Mouse (Mus musculus) neural tube, embryonic 13.5 days (tissue): Measurements from ENCODE around the gene Wrb. TPM values are rescaled to one million over a fixed set of nuclear protein-coding genes. Genes with fewer than 3 reads are reported as not detected.
"Not testable (repeated sequence)": the region's sequence is repeated elsewhere in the genome, so short reads cannot be mapped to it uniquely, and the experiment has no call there.

Experiments used
- ATAC-seq: fragments of 200-750 bp; cut with Nextera tagmentation; 2 replicates; pipeline ENCODE4 v1.8.0; 2017; ENCODE audit warnings: low read depth, mild to moderate bottlenecking, moderate TSS enrichment, moderate library complexity
- H3K27ac ChIP-seq: fragments of 300-500 bp; sonication (generic); replicated peaks from 2 replicates; pipeline ENCODE4 v1.5.1; 2015; ENCODE audit warnings: moderate library complexity, mild to moderate bottlenecking, inconsistent platforms
- H3K27me3 ChIP-seq: fragments of 300-500 bp; sonication (generic); 2 replicates; pipeline ENCODE4 v1.6.1; 2015; ENCODE audit warnings: mild to moderate bottlenecking, inconsistent platforms
- H3K36me3 ChIP-seq: fragments of 300-500 bp; sonication (generic); 2 replicates; pipeline ENCODE4 v1.6.1; 2015; ENCODE audit warnings: mild to moderate bottlenecking, inconsistent platforms
- H3K4me1 ChIP-seq: fragments of 300-500 bp; sonication (generic); replicated peaks from 2 replicates; pipeline ENCODE4 v1.6.1; 2015; ENCODE audit warnings: inconsistent platforms
- H3K4me2 ChIP-seq: fragments of 300-500 bp; sonication (generic); 2 replicates; pipeline ENCODE4 v1.6.1; 2015; ENCODE audit warnings: inconsistent platforms, mild to moderate bottlenecking, moderate library complexity
- H3K4me3 ChIP-seq: fragments of 300-500 bp; sonication (generic); 2 replicates; pipeline ENCODE4 v1.5.1; 2015; ENCODE audit warnings: mild to moderate bottlenecking, inconsistent platforms
- H3K9ac ChIP-seq: fragments of 300-500 bp; sonication (generic); 2 replicates; pipeline ENCODE4 v1.6.1; 2015; ENCODE audit warnings: moderate library complexity, mild to moderate bottlenecking, inconsistent platforms
- H3K9me3 ChIP-seq: fragments of 300-500 bp; sonication (generic); 2 replicates; pipeline ENCODE4 v1.6.1; 2016; ENCODE audit warnings: inconsistent platforms
- WGBS: fragments of 180-500 bp; shearing (Covaris S2); methylation state at CpG from one replicate; pipeline ENCODE4 v1.1.7; 2015; 5-methylcytosine and 5-hydroxymethylcytosine counted together
- polyA plus RNA-seq: library from polyadenylated mRNA; unstranded; fragments of >200 nt; fragmentation: Nextera tagmentation; extraction: Ambion mirVana; gene quantifications from 2 replicates; pipeline ENCODE4 v1.2.1, GENCODE M21; 2015

Wrb gene
- polyA plus RNA-seq: 157 and 162 TPM in 2 replicates

DNA sequence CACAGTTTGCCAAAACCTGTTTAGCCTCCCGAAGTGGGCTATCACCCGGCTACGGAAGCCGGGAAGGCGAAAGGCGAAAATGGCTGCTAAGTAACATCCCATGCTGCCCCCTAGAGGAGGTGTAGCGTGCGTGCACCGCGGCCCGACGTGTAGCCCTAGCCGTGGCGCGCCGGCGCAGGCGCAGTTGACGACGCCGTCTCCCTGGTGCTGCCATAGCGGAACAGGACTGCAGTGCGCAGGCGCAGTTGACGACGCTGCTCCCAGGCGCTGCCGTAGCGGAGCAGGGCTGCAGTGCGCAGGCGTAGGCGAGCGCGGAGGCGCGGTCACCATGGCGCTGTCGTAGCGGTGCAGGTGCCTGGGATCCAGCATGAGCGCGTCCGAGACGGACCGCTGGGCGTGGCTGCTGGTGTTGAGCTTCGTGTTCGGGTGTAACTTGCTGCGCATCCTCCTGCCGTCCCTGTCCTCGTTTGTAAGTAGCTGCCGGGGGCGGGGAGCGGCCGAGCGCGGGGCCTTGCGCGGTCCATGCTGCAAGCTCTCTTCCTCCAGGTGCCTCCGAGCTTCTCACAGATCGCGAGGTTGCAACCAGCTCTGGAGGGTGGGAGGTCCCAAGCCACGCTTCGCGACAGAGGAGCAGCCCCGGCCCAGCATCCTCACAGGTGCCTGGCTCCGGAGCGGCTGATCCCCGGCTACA lies at the start of gene Wrb:
Wrb (plus strand) TSS at position 298 of the 691 bp plus-strand sequence.
- under 1% methylated on average over 68 of the region's 68 CpGs for WGBS
- H3K9ac ChIP-seq: peak within 1 kb of the TSS; percentile 89
- H3K9me3 ChIP-seq: no peaks in the 10 kb centered on the region
- peaks cover 4% of the 10 kb centered on the region for H3K27me3 ChIP-seq
- H3K27ac ChIP-seq: peak within 1 kb of the TSS; percentile 81
- peak within 1 kb of the TSS; percentile 82 for H3K4me2 ChIP-seq
- peaks cover 18% of the 10 kb centered on the region for H3K4me1 ChIP-seq
- peak within 1 kb of the TSS; percentile 92 for H3K4me3 ChIP-seq
- H3K36me3 ChIP-seq: no peaks in the 10 kb centered on the region
- ATAC-seq: peak; percentile 96

DNA sequence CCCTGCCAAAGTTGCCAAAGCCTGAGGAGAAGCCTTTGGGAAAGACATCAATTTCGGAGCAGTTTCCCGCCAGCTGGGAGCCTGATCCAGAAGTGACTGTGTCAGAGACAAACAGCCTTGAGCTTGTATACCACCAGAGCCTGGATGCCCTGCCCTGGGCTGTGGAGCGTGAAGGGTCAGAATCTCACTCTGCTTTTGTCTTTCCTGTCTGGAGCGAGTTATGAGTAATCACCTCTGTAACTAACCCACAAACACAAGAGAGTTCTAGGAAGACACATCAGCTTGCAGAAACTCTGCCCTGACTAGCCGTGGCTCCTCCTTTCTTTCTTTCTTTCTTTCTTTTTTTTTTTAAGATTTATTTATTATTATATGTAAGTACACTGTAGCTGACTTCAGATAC lies 49.2 kb upstream of the Wrb start:
- no peaks in the 10 kb centered on the region for H3K36me3 ChIP-seq
- no peaks in the 10 kb centered on the region for H3K4me1 ChIP-seq
- no peaks in the 10 kb centered on the region for H3K27me3 ChIP-seq
- no peak overlapping the region for H3K4me2 ChIP-seq
- H3K9ac ChIP-seq: no peak overlapping the region
- no peaks in the 10 kb centered on the region for H3K9me3 ChIP-seq
- 89% methylated on average over 5 of the region's 5 CpGs for WGBS
- ATAC-seq: no peak
- no peak overlapping the region for H3K4me3 ChIP-seq
- no peak overlapping the region for H3K27ac ChIP-seq

DNA sequence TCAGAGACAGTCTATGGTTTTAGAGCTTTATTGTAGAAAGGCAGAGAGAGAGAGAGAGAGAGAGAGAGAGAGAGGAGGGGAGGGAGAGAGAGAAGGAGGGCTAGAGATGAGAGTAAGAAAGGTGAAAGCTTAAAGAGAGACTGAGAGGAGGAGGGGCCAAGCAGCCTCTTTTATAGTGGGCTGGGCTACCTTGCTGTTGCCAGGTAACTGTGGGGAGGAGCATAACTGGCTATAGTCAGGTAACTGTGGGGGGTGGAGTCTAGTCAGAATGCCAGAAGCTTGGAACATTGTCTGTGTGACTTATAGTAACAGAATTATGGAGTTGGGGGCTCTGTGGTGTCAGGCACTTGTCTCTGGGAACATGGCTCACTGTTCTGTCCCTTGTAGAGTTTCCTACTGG lies 47.4 kb upstream of the Wrb start:
- H3K9me3 ChIP-seq, H3K9ac ChIP-seq, H3K4me1 ChIP-seq, H3K27ac ChIP-seq, H3K4me3 ChIP-seq, H3K27me3 ChIP-seq, H3K36me3 ChIP-seq, ATAC-seq, H3K4me2 ChIP-seq: not testable (repeated sequence)

DNA sequence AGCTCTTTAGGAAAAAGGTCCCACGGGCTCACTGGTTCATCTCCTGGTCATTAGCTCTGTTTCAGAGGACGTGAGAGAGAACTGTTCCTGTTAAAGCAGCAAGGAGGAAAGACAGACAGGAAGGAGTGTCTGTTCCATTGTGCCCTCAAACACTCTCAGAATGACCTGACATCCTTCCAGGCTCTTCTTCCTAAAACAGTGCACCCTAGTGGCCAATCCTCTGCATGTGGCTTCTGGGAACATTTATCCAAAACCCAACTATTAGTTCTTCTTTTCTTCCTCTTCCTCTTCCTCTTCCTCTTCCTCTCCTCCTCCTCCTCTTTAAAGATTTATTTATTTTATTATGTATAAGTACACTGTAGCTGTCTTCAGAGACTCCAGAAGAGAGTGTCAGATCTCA lies 42.2 kb upstream of the Wrb start:
- Histone ChIP-seq H3K27ac (no peak overlapping the region), H3K4me3 (no peak overlapping the region), H3K9ac (no peak overlapping the region), H3K4me2 (no peak overlapping the region), H3K27me3 (no peaks in the 10 kb centered on the region), H3K36me3 (no peaks in the 10 kb centered on the region), H3K4me1 (no peaks in the 10 kb centered on the region), H3K9me3 (no peaks in the 10 kb centered on the region)
- 45% methylated on average over 2 of the region's 2 CpGs for WGBS
- ATAC-seq: no peak

- no peaks in the 10 kb centered on the region for H3K9me3 ChIP-seq
- 71% methylated on average over 4 of the region's 4 CpGs for WGBS
- H3K27me3 ChIP-seq: no peaks in the 10 kb centered on the region
- no peak overlapping the region for H3K4me2 ChIP-seq
- H3K36me3 ChIP-seq: no peaks in the 10 kb centered on the region
- no peak overlapping the region for H3K27ac ChIP-seq
- ATAC-seq: no peak
- H3K4me3 ChIP-seq: no peak overlapping the region
- H3K9ac ChIP-seq: no peak overlapping the region
- no peaks in the 10 kb centered on the region for H3K4me1 ChIP-seq
Observed at GRCm38 (mm10) chr16:96109673-96110072, 35.5 kb upstream of the Wrb start.

GRCm38 (mm10) chr16:96110655-96111345 lies 34.4 kb upstream of the Wrb start:
- ATAC-seq: no peak
- Histone ChIP-seq H3K4me3 (no peak overlapping the region), H3K9ac (no peak overlapping the region), H3K27me3 (no peaks in the 10 kb centered on the region), H3K36me3 (no peaks in the 10 kb centered on the region), H3K4me1 (no peaks in the 10 kb centered on the region), H3K27ac (no peak overlapping the region), H3K4me2 (no peak overlapping the region), H3K9me3 (no peaks in the 10 kb centered on the region)
- WGBS: 80% methylated on average over 5 of the region's 5 CpGs

- no peak overlapping the region for H3K27ac ChIP-seq
- WGBS: 67% methylated on average over 2 of the region's 2 CpGs
- H3K4me3 ChIP-seq: no peak overlapping the region
- H3K36me3 ChIP-seq: 0 out of 2 replicates have a peak, but pooled peaks cover 5% of the 10 kb centered on the region
- no peaks in the 10 kb centered on the region for H3K4me1 ChIP-seq
- no peak overlapping the region for H3K4me2 ChIP-seq
- no peaks in the 10 kb centered on the region for H3K9me3 ChIP-seq
- H3K9ac ChIP-seq: no peak overlapping the region
- no peak for ATAC-seq
- H3K27me3 ChIP-seq: no peaks in the 10 kb centered on the region
Observed at GRCm38 (mm10) chr16:96112769-96113168, 32.4 kb upstream of the Wrb start.

DNA sequence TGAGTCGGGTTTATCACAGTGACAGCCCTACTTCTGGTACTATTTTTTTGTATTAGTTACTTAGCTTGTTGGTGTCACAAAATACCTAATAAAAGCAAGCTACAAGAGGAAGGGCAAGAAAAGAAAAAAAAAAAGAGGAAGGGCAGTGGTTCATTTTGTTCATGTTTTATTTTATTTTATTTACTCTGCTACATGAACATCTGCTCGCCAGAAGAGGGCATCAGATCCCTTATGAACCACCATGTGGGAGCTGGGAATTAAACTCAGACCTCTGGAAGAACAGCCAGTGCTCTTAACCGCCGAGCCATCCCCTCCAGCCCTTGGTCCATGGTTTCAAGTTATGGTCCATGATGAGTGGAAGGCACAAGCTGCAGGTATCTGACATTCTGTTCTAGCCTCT lies 30.5 kb upstream of the Wrb start:
- peaks cover 24% of the 10 kb centered on the region; the same call in 1 of the 2 replicates for H3K36me3 ChIP-seq
- no peaks in the 10 kb centered on the region for H3K27me3 ChIP-seq
- no peak overlapping the region for H3K9ac ChIP-seq
- no peak overlapping the region for H3K4me3 ChIP-seq
- no peak overlapping the region for H3K4me2 ChIP-seq
- no peaks in the 10 kb centered on the region for H3K9me3 ChIP-seq
- no peak for ATAC-seq
- no peaks in the 10 kb centered on the region for H3K4me1 ChIP-seq
- WGBS: 57% methylated on average over 4 of the region's 4 CpGs
- H3K27ac ChIP-seq: no peak overlapping the region

DNA sequence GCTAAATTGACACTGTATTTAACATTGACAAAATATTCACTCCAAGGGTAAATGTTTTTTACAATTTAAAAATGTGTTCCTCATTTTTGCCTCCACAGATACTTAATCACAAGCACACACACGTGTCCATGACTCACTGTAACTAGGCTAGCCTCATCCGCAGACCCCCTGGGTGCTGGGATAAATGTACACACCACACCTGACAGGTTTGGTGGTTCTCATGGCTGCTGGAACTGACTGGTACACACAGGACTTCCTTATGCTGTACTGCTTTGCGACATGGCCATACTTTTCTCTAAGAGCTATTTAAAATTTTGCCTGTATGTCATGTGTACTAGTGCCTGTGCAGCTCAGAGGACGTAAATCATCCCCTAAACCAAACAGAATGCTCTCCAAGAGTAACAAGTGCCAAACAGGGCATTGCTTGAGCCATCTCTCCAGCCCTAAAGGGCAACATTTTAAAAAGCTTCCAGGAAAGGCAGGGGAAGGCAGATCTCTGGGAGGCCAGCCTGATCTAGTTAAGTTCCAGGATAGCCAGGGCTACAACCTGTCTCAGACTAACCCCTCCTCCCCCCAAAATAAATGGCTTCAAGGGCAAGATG lies 25.1 kb upstream of the Wrb start:
- H3K4me3 ChIP-seq: no peak overlapping the region
- H3K27ac ChIP-seq: no peak overlapping the region
- no peaks in the 10 kb centered on the region for H3K9me3 ChIP-seq
- peaks cover 17% of the 10 kb centered on the region for H3K4me1 ChIP-seq
- no peak overlapping the region for H3K4me2 ChIP-seq
- no peaks in the 10 kb centered on the region for H3K27me3 ChIP-seq
- peaks cover 71% of the 10 kb centered on the region for H3K36me3 ChIP-seq
- H3K9ac ChIP-seq: no peak overlapping the region
- no peak for ATAC-seq
- 77% methylated on average over 4 of the region's 4 CpGs for WGBS

DNA sequence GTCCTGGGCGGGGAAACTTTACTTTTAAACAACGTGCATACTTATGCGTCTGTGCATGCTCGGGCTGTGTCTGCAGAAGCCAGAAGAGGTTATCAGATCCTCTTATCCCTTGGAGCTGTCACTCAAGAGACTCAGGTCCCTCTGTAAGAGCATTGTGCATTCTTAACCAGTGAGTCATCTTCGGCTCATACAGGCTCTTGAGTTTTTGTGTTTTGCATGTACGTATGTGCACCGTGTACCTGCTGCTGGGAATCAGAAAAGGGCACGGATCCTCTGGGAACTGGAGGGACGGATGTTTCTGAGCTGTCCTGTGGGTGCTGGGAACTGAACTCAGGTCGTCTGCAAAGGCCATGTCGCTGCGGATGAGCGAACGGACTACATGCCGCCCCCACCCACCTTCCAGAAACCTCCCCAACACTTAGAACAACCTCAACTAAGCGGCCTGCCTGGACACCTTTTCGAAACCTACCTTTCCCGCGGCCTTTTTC lies 18.5 kb upstream of the Wrb start:
- no peak for ATAC-seq
- Histone ChIP-seq H3K36me3 (peaks cover 46% of the 10 kb centered on the region), H3K27ac (peak overlapping the region; percentile 99), H3K9me3 (no peaks in the 10 kb centered on the region), H3K4me1 (peaks cover 40% of the 10 kb centered on the region), H3K4me2 (peak overlapping the region; percentile 90), H3K9ac (peak overlapping the region; percentile 99), H3K27me3 (no peaks in the 10 kb centered on the region), H3K4me3 (peak overlapping the region; percentile 96)
- WGBS: 10% methylated on average over 19 of the region's 19 CpGs

DNA sequence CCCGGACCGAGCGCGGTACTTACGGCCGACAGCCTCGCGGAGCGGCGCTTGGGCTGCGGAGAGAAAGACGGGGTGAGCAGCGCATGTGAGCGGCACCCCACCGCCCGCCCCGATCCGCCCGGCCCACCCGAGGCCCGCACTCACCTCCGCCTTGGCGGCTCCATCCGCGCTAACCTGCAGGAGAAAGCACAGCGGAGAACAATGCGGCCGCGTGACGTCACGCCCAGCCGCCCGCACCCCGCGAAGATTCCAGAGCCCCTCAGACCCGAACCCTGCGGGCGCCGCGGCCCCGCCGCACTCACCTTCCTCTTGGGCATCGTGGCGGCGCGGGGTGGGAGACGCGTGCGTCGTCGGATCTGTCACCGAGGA lies 17.9 kb upstream of the Wrb start:
- peak overlapping the region; percentile 90 for H3K4me2 ChIP-seq
- under 1% methylated on average over 48 of the region's 52 CpGs for WGBS
- H3K9me3 ChIP-seq: no peaks in the 10 kb centered on the region
- H3K9ac ChIP-seq: peak overlapping the region; percentile 99
- ATAC-seq: peak; percentile 78
- peaks cover 42% of the 10 kb centered on the region for H3K36me3 ChIP-seq
- H3K4me1 ChIP-seq: peaks cover 40% of the 10 kb centered on the region
- no peaks in the 10 kb centered on the region for H3K27me3 ChIP-seq
- H3K4me3 ChIP-seq: peak overlapping the region; percentile 96
- H3K27ac ChIP-seq: peak overlapping the region; percentile 99

- Histone ChIP-seq H3K27me3 (no peaks in the 10 kb centered on the region), H3K9me3 (no peaks in the 10 kb centered on the region), H3K4me1 (peaks cover 40% of the 10 kb centered on the region), H3K4me2 (peak within 1 kb of the TSS; percentile 90), H3K27ac (peak within 1 kb of the TSS; percentile 99), H3K36me3 (peaks cover 37% of the 10 kb centered on the region), H3K9ac (peak within 1 kb of the TSS; percentile 99), H3K4me3 (peak within 1 kb of the TSS; percentile 96)
- ATAC-seq: peak; percentile 98
- WGBS: under 1% methylated on average over 69 of the region's 72 CpGs
Observed at GRCm38 (mm10) chr16:96127657-96128344, 17.4 kb upstream of the Wrb start, which contains the start of gene Hmgn1. Hmgn1 (minus strand) TSS chr16:96127729.
